Mouse (Mus musculus): ENCODE data around the gene E130309D02Rik.

Gene E130309D02Rik

DNA sequence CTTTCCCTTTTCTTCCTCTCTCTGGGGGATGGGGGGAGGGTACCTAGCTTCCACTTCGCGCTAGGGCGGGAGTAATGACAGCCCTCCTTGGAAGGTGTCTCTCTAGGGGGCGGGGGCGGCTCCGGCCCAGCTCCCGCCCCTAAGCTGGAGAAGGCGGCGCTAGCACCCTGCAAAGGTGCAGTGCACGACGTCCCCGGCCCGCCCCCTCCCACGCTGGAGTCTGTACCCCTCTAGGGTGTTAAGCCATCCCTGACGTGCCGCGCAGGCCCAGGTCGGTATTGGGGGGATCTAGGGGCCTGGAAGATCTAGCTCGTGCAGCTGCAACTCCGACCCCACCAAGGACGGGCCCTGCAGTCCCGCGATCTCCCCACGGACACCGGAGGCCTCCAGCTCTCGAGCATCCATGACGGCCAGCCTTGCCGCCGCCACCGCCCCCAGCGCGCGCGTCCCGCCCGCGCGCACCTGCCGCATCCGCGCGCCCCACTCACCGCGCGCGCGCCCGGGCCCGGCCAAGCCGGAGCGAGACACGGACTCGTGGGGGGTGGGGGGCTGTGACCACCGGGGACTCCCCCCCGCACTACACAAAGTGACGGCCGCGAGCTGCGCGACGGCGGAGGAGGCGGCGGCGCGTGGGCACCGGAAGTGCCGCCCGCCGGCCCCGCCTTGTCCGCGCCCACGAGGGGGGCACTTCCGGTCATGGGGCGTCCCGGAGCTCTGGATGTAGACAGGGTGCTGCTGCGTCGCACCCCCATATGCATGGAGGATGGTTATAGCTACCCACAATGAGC lies 45.6 kb downstream of the E130309D02Rik start, which contains the start of gene Zfp316:
Gene Zfp316 (minus strand): TSS at position 660 of the 788 bp plus-strand sequence.
- in situ Hi-C loops (cut with MboI, MseI), result no loop called here

DNA sequence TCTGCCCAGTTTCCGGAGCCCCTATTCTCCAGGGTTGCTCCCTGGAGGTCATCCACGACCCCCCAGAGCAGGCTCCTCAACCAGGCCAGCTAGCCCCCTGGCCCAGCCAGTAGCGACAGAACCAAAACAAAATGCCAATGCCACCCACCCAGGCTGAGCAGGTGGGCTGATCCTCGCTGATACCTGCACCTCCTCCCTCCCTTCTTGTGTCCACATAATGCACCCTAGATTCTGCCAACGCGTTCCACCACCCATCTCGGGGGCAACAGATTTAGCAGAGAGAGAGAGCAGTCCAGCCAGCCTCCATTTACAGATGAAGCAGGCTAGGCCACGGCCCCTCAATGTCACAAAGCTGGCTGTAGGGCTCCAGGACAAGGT lies 46.2 kb downstream of the E130309D02Rik start:
- in situ Hi-C loops (cut with MboI, MseI), result no loop called here

DNA sequence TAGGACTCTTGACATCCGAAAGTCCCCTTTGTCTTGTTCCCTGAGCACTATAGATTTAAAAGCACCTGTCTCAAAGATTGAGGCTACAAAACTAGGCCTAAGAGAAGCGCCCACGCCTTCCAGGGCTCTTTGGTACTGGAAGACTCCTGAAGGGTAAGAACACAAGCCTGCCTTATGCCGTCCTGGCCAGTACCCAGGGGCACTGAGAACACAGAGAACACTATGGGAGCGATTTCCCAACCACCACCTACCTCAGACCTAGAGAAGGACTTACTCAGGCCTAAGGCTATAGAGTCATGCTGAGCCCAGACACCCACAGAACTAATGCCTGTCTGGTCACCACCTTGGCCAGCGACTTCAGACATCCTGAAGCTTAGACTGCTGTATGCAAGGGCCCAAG lies 48.4 kb downstream of the E130309D02Rik start:
- in situ Hi-C loops (cut with MboI, MseI), result no loop called here

DNA sequence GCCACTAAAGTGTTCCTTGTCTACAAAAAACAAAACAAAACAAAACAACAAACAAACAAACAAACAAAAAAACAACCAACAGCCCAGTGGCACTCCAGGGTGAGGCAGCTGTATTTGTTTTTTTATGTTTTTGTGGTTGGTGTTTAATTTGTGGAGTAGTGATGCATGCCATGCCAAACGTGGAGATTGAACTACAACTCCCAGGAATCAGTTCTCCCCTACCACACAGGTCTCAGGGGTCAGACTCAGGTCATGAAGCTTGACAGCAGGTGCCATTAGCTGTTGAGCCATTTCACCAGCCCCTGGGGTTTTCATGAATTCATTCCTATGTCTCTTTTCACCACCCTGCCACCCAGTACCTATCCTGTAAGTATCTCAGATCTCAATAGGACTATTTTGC lies 49.8 kb downstream of the E130309D02Rik start:
- in situ Hi-C loops (cut with MboI, MseI), result no loop called here

DNA sequence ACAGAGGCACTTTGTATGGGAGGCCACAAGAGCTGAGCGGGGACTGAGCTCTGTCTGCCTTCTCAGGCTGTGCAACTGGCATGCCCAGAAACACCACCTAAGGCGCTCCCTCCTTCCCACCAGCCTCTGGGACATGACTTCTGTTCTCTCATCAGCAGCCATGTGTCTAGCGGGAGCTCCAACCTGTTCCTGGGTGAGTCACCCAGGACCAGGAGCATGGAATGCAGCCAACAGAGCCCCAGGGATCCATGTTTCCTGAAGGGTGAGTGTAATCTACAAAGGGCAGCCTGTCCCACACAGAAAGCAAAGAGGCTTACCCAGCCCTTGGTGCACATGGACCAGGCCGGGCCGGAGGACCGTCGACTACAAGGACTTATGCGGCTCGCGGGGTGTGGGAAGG lies 50.5 kb downstream of the E130309D02Rik start:
- in situ Hi-C loops (cut with MboI, MseI), result no loop called here

DNA sequence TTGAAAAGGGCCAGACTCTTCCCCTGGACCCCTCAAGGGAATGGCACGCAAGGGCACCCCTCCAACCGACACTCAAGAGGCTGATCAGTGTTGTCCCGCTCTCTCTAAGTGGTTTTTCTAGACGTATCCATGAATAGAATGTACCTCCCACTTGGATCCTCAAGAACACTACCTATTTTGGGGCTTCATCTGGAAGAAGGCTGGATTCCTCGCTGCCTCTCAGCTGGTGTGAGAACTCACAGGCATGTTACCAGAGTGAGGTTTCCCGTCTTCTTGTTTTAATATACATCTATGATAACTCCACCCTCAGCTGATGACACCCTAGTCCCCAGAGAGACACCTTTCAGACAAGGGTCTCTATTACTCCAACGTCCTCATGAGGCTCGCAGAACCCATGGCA lies 53.5 kb downstream of the E130309D02Rik start:
- in situ Hi-C loops (cut with MboI, MseI), result no loop called here

DNA sequence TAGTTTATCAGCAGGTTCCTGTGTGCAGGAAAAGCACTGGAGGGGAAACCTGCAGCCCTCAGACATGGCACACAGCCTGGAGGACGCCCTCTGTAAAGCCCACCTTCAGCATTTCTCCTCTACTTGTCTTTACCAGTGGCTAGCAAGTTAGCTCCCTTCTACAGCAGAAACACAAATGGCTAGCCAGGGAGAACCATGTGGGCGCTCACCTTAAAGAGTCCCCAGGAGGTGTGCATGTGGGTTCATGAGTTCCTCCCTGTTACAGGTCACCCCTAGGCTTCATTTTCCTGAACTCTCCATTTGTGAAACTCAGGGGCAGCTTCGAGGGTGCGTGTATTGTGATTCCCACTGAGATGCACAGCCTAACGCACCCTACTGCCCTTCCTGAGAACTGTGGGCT lies 59.4 kb downstream of the E130309D02Rik start:
- in situ Hi-C loops (cut with MboI, MseI), result no loop called here

DNA sequence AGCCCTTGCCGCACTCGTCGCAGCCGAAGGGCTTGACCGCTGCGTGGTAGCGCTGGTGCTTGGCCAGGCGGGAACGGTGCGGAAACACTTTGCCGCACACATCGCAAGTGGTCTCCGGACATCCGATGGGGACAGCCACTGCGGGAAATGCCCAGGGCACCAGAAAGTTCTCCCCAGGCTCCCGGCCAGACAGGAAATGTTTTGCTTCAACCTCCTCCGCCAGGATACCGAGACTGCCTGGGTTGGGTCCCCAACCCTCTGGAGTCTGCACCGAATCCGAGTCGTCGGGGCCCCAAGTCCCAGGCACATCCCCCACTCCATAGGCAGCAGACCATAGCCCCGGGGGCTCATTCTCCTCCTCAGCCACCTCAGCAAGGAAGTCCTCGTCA lies 60.0 kb downstream of the E130309D02Rik start:
- in situ Hi-C loops (cut with MboI, MseI), result no loop called here

DNA sequence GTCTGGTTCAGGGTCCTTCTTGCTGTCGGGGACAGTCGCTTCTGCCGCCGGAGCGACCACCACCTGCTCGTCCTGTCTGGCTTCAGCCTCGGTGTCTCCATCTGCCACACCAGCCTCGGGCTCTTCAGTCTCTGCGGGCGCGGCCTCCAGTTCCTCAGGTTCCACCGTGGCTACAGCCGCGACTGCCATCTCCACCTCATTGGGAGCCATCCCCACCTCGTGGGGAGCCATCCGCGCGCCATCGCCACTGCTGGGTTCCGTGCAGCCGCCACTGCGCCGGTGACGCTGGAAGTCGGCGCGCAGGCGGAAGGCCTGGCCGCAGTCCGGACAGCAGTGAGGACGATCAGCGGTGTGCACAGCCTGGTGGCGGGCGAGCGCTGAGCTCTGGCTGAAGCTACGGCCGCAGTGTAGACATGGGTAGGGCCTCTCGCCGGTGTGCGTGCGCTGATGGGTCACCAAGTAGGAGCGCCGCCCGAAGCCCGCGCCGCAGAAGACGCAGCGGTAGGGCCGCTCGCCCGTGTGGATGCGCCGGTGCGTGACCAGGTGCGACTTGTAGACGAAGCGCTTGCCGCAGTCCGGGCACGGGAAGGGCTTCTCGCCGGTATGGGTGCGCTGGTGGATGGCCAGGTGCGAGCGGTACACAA lies 60.6 kb downstream of the E130309D02Rik start:
- in situ Hi-C loops (cut with MboI, MseI), result no loop called here

DNA sequence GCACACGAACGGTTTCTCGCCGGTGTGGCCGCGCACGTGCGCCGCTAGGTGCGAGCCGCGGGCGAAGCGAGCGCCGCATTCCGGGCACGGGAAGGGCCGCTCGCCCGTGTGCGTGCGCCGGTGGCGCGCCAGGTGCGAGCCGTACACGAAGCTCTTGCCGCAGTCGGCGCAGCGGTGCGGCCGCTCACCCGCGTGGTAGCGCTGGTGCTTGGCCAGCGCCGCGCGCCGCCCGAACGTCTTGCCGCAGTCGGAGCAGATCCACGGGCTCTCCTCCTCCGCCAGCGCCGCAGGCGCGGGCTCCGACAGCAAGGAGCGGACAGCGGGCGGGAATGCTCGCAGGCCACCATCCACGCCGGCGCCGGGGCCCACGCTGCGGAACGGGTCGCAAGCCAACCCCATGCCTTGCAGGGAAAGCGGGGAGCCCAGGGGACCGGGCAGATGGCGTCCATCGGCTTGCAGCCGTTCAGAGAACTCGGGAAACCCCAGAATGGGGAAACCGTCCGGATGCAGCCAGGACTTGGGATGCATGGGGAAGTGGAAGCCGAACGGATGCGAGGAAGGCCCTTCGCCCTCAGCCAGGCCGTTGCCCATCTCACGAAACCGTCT lies 61.2 kb downstream of the E130309D02Rik start:
- in situ Hi-C loops (cut with MboI, MseI), result no loop called here

DNA sequence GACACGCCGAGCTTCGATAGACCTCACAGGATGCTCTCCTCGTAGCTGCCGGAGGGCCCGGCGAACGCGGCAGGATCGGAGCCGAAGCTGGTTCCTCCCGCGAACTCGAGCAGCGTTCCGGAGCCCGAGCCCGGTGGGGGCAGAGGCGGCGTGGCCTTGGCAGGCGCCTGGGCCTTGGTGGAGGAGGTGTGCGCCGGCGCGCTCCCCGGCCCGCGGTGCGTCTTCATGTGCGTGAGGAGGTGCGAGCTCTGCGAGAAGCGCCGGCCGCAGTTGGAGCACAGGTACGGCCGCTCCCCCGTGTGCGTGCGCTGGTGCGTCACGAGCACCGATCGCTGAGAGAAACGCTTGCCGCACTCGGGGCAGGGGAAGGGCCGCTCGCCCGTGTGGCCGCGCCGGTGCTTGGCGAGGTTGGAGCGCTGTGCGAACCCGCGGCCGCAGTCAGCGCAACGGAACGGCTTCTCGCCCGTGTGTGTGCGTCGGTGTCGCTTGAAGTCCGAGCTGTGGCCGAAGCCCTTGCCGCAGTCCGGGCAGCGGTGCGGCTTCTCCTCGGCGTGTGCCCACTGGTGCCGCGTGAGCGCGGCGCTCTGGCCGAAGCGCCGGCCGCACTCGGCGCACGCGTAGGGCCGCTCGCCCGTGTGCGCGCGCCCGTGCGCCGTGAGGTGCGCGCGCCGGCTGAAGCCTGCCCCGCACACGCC lies 61.8 kb downstream of the E130309D02Rik start:
- in situ Hi-C loops (cut with MboI, MseI), result no loop called here

DNA sequence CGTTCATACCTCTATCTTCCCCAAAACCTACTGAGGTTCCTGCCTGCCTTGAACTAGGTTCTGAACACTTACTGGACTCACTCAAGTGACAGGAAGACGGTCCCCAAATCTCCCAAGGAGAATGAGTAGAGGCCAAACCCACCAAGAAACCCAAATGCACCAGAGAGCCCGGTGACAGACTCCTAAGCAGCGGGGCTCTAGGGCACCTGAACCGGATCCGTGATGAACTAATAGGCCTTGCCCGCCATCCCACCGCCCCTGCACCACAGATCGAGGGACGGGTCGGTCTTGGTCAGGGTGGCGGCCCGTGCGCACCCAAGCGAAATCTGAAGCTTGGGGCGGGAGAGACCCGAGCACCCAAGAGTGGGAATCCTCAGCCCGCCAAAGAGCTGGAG lies 62.4 kb downstream of the E130309D02Rik start:
- in situ Hi-C loops (cut with MboI, MseI), result no loop called here

DNA sequence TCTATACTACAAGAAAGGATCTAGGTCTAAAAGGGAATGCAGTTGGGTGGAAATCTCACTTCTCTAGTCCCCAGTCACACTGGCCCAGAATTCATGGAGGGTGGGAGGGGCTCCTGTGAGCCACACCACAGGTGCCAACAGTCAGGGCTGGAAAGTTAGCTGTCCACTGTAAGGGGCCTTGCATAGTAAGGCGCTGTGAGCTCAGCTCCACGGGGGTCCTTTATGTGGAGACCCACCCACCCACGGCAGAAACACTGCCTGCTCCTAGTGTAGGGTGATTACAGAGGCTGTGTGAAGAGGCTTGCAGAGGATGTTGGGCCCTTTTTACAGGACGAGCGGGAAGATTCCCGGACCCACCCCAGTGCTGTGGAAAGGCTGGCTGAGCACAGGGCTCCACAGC lies 63.1 kb downstream of the E130309D02Rik start:
- in situ Hi-C loops (cut with MboI, MseI), result no loop called here
